Mouse (Mus musculus): ENCODE data around the gene Slc25a16. TPM values are rescaled to one million over a fixed set of nuclear protein-coding genes. Genes with fewer than 3 reads are reported as not detected.

Slc25a16 gene
- 1 to 10 TPM; 3.2 to 3.5 TPM for polyA plus RNA-seq (2017; shearing (Covaris generic))

DNA sequence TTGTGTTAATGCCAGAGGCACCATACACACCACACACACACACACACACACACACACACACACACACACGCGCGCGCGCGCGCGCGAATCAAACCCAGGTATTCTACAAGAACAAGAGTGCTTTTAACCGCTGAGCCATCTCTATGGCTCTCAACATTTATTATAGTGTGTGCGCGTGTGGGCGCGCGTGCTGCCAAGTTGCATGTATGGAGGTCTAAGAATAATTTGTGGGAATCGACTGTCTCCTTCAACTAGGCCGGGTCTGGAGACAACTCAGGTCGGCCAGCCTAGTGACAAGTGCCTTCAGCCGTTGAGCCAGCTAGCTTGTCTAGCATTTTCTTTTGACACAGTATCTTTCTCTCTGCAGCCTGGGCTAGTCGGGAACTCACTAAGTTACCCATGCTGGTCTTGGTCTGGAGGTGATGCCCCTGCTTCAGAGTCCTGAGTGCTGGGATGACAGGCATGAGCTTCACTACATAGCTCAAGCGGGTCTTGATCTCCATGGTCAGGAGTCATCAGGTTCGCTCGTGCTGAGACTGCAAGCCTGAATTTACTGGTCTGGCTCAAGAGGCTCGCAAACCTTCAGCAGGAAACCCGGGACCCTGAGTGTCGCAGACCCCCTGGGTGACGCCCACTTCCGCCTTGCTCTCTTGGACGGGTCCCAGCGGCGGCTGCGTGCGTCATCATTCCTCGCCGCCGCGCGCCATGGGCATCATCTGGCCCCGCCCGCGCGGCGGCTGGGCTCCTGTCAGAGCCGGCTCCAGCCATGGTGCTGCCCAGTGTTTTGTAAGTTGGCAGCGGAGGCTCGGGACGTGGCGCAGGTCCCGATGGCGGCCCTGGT, at the start of gene Slc25a16:
TSS of gene Slc25a16 (plus strand) at position 709 of the 841 bp plus-strand sequence.
- ATAC-seq: peak; percentile 91

GRCm38 (mm10) chr10:62874828-62875227, 45.6 kb upstream of the Slc25a16 start:
- ATAC-seq: no peak

- ATAC-seq: no peak
Observed at GRCm38 (mm10) chr10:62875565-62875964, 44.9 kb upstream of the Slc25a16 start.

DNA sequence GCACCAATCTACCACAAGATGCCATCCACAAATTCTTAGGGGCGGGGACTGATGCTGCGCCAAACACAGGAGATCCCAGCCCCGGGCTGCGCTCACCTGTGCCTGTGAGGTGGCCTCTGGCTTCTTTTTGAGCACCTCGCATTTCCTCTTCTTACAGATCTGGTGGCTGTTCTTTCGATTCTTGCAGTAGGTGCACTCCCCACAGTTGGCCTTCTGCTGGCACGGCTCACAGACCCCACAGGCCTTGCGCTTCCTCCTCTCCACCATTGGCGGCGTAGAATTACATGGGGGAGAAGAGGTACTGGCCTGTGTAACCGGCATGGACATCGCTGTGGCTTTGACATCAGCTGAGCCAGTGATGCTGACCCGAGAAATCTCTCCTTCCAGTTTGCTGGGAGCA, 42.4 kb upstream of the Slc25a16 start:
- no peak for ATAC-seq

GRCm38 (mm10) chr10:62881211-62881610, 39.2 kb upstream of the Slc25a16 start:
- no peak for ATAC-seq

- peak; percentile 67 for ATAC-seq
Observed at GRCm38 (mm10) chr10:62883933-62884372, 36.5 kb upstream of the Slc25a16 start.

GRCm38 (mm10) chr10:62884517-62884916, 35.9 kb upstream of the Slc25a16 start:
- no peak for ATAC-seq

GRCm38 (mm10) chr10:62885460-62885859, 35.0 kb upstream of the Slc25a16 start:
- ATAC-seq: no peak

GRCm38 (mm10) chr10:62885969-62886798, 34.2 kb upstream of the Slc25a16 start:
- ATAC-seq: peak; percentile 22

GRCm38 (mm10) chr10:62886799-62887591, 33.4 kb upstream of the Slc25a16 start:
- no peak for ATAC-seq

DNA sequence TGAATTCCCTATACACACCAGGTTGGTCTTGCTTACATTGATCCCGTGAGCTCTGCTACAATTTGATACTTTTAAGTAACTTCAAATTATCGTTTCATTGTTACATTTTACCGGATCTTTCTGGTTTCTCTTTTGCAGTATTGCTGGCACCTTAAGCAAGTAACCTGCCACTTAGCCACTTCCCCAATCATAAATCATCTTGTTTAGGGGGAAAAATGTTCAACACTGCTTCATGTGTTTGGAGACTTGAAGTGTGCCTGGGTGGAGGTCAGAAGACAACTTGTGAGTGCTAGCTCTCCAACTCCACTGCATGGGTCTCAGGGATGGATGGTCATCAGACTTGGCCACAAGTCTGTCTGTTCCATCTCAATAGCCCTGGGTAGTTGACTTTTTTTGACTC, 29.4 kb upstream of the Slc25a16 start:
- ATAC-seq: no peak

- no peak for ATAC-seq
Observed at GRCm38 (mm10) chr10:62892549-62893232, 27.7 kb upstream of the Slc25a16 start.

DNA sequence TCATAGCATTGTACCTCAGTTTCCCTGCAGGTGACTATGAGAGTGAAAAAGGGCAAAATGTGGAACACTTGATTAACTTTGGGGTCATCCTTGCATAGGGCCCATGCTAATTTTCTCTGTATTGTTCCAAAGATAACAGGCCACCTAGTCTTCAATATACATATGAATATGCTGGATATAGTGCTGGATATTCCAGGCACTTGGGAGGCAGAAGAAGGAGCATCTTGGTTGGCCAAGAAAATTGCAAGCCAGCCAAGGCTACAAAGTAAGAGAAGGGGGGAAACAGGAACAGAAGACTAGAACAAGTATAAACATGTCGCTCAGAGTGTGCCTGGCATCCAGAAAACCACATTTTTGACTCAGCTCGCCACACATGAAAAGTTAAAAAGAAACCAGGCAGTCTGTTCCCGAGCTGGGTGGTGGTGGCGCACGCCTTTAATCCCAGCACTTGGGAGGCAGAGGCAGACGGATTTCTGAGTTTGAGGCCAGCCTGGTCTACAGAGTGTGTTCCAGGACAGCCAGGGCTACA, 27.0 kb upstream of the Slc25a16 start:
- ATAC-seq: no peak

DNA sequence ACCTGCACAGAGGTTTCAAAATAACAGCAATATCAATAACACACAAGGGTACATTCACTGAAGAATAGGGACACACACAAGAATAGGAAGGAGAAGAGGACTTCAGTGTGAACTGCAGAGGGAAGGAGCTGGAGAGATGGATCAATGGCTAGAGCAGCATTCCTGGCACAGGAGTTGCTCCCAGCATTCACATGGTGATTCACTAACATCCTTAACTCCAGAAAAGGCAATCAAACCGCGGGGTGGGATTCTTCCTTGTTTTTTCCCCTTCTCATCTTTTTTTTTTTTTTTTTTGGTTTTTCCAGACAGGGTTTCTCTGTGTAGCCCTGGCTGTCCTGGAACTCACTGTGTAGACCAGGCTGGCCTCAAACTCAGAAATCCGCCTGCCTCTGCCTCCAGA, 26.0 kb upstream of the Slc25a16 start:
- ATAC-seq: no peak

GRCm38 (mm10) chr10:62895386-62895785, 25.0 kb upstream of the Slc25a16 start:
- ATAC-seq: no peak

DNA sequence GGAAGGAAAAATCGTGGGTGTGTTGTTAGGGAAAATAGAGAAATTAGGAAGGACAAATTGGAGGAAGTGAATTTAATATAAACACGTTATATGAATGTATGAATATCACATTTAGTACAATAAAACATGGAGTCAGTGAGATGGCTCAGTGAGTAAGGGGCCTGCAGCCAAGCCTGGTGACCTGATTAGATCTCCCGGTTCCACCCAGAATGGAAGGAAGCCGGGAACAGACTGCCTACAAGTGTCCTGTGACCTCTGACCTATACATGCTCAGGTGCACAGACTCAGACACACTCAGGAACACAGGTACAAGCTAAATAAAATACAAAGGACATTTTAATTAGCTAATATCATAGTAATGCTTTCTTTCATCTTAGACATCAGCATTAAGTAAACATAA, 24.4 kb upstream of the Slc25a16 start:
- no peak for ATAC-seq

GRCm38 (mm10) chr10:62896774-62897173, 23.7 kb upstream of the Slc25a16 start:
- no peak for ATAC-seq

GRCm38 (mm10) chr10:62897437-62897836, 23.0 kb upstream of the Slc25a16 start:
- no peak for ATAC-seq

GRCm38 (mm10) chr10:62898061-62898460, 22.4 kb upstream of the Slc25a16 start:
- no peak for ATAC-seq

DNA sequence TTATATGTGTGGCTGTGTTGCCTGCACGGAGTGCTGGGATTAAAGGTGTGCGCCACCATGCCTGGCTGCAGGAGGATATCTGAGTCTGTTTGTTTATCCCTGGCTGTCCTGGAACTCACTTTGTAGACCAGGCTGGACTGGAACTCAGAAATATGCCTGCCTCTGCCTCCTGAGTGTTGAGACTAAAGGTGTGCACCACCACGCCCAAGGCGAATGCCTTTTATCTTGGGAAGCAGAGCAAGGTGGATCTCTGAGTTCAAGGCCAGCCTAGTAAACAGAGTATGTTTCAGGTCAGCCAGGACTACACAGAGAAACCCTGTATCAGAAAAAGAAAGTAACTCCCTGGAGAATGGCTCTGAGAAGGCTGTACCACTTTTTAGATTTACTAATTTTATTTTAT, 20.3 kb upstream of the Slc25a16 start:
- ATAC-seq: no peak

GRCm38 (mm10) chr10:62901826-62902225, 18.6 kb upstream of the Slc25a16 start:
- no peak for ATAC-seq

DNA sequence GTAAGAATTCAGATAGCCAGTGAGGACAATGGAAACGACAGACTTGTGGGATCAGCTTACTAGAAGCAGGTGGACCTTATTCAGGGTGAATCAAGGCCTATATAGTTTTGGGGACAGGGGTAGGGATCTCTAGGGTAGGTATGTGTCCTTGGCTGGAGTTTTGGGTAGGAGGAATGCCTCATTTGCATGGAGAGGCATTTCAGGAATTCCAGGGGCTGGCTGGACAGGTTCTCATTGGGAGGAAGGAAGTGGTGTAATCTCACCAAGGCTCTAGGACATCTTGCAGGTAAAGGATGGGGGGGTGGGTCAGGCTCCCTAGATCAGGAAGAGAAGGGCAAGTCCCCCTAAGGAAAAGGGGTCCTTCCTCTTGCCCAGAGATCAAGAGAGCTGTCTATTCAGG, 17.6 kb upstream of the Slc25a16 start:
- ATAC-seq: no peak

Measured in activated CD4-positive, CD25-positive, alpha-beta regulatory T cell, adult 4 months (primary cell).